Comparison of ENCODE assay signal across 13 mouse cellular contexts in genomic region chr10:40524032-40524806, GRCm38 (mm10). TPM values are rescaled to one million over a fixed set of nuclear protein-coding genes. Genes with fewer than 3 reads are reported as not detected.
DNase-seq lines count a peak whose midpoint lies in the region; ATAC-seq and TF ChIP-seq lines count a peak whose summit lies in the region.
"Had no signal": no experiment of that assay in that cellular context is flagged by ENCODE, and none has a peak within 500 bp of the region (broad histone marks: within the 10 kb centered on the region; RNA-seq: fewer than 3 reads in every experiment).

No protein-coding gene starts in this region.

- 68% methylated on average over 9 of the region's 9 CpGs for WGBS in lung, embryonic 14.5 days
- WGBS in lung, adult 2 months, result 66% methylated on average over 9 of the region's 9 CpGs
- 51% methylated on average over 9 of the region's 9 CpGs for WGBS in limb, embryonic 12.5 days

- no peak for TF ChIP-seq POLR2A in lung, adult 2 months (IDR thresholded peaks at IDR 0.05; ENCODE audit: borderline replicate concordance, extremely low read depth, low read depth, low read length)

- no peak overlapping the region for H3K9ac ChIP-seq in lung, embryonic 14.5 days
- H3K9ac ChIP-seq in limb, embryonic 12.5 days (replicated peaks), result no peak overlapping the region
- H3K9ac ChIP-seq: embryonic facial prominence, embryonic 13.5 days; hindbrain, embryonic 15.5 days had no signal

- H3K4me3 ChIP-seq in lung, embryonic 14.5 days (ENCODE audit: low read depth, low read length), result no peak overlapping the region
- no peak overlapping the region for H3K4me3 ChIP-seq in lung, adult 2 months (replicated peaks; ENCODE audit: extremely low read depth, low read depth, low read length)
- H3K4me3 ChIP-seq in limb, embryonic 12.5 days (replicated peaks), result no peak overlapping the region
- H3K4me3 ChIP-seq: embryonic facial prominence, embryonic 13.5 days; hindbrain, embryonic 15.5 days; megakaryocyte, embryonic 14.5 days had no signal

- DNase-seq in adrenal gland, adult 2 months, result peak; percentile 11
- DNase-seq in adrenal gland, postnatal 36 days, result no peak
- DNase-seq in lung, embryonic 14.5 days, result no peak
- no peak for DNase-seq in lung, adult 2 months
- peak; percentile 28 for DNase-seq in splenic B cell, adult 2 months (ENCODE audit: low read depth, low spot score)
- DNase-seq in adrenal gland, postnatal 4 days (ENCODE audit: low spot score in 2 of 2), result no peak

- H3K27ac ChIP-seq in lung, embryonic 14.5 days (ENCODE audit: low read depth), result no peak overlapping the region
- H3K27ac ChIP-seq in limb, embryonic 12.5 days, result peak overlapping the region; percentile 4; the same call in 1 of the 2 replicates
- H3K27ac ChIP-seq: embryonic facial prominence, embryonic 13.5 days; hindbrain, embryonic 15.5 days had no signal

- peak; percentile 23 for TF ChIP-seq CTCF in lung, embryonic 14.5 days (IDR thresholded peaks at IDR 0.05; ENCODE audit: low read depth)
- TF ChIP-seq CTCF in lung, adult 2 months (IDR thresholded peaks at IDR 0.05; ENCODE audit: insufficient read depth, low read length), result no peak

- no peak overlapping the region for H3K4me2 ChIP-seq in lung, embryonic 14.5 days
- no peak overlapping the region for H3K4me2 ChIP-seq in limb, embryonic 12.5 days
- H3K4me2 ChIP-seq: embryonic facial prominence, embryonic 13.5 days; hindbrain, embryonic 15.5 days had no signal

- H3K9me3 ChIP-seq in lung, embryonic 14.5 days (ENCODE audit: low read depth, low read length), result no peaks in the 10 kb centered on the region
- H3K9me3 ChIP-seq in limb, embryonic 12.5 days, result no peaks in the 10 kb centered on the region
- H3K9me3 ChIP-seq: embryonic facial prominence, embryonic 13.5 days; hindbrain, embryonic 15.5 days; megakaryocyte, embryonic 14.5 days had no signal

- peak; percentile 21; the same call in 1 of the 2 replicates for ATAC-seq in lung, embryonic 14.5 days (ENCODE audit: insufficient read depth)
- no peak for ATAC-seq in limb, embryonic 12.5 days (ENCODE audit: insufficient number of reproducible peaks, insufficient read depth, low FRiP score, low TSS enrichment, low read depth)
- no peak for ATAC-seq in erythroid progenitor cell, adult 5-6 weeks (replicated peaks; ENCODE audit: low FRiP score, poor library complexity, severe bottlenecking)

- H3K27me3 ChIP-seq in lung, embryonic 14.5 days (ENCODE audit: insufficient read depth, low read length), result no peaks in the 10 kb centered on the region
- peaks cover 25% of the 10 kb centered on the region for H3K27me3 ChIP-seq in limb, embryonic 12.5 days
- H3K27me3 ChIP-seq in splenic B cell, adult 2 months (ENCODE audit: control insufficient read depth, insufficient read depth, low read length, poor library complexity, severe bottlenecking), result no peaks in the 10 kb centered on the region
- H3K27me3 ChIP-seq: embryonic facial prominence, embryonic 13.5 days; hindbrain, embryonic 15.5 days; megakaryocyte, embryonic 14.5 days had no signal

- H3K36me3 ChIP-seq in lung, embryonic 14.5 days (ENCODE audit: insufficient read depth), result no peaks in the 10 kb centered on the region
- no peaks in the 10 kb centered on the region for H3K36me3 ChIP-seq in limb, embryonic 12.5 days
- H3K36me3 ChIP-seq in splenic B cell, adult 2 months (ENCODE audit: control insufficient read depth, insufficient read depth, low read length, poor library complexity, severe bottlenecking), result no peaks in the 10 kb centered on the region
- H3K36me3 ChIP-seq: embryonic facial prominence, embryonic 13.5 days; hindbrain, embryonic 15.5 days had no signal

- no peaks in the 10 kb centered on the region for H3K4me1 ChIP-seq in lung, embryonic 14.5 days (ENCODE audit: insufficient read depth)
- H3K4me1 ChIP-seq in lung, adult 2 months (ENCODE audit: control insufficient read depth, insufficient read depth, low read length), result no peaks in the 10 kb centered on the region; the same call in 1 of the 2 replicates
- peaks cover 40% of the 10 kb centered on the region for H3K4me1 ChIP-seq in limb, embryonic 12.5 days (replicated peaks)

RNA-seq across cellular contexts. Expression of gene Slc22a16, which starts 45.9 kb away (rescaled TPM):
- total RNA-seq in adrenal gland, adult 2 months (2021), result not detected
- not detected in 2 replicates for polyA plus RNA-seq in adrenal gland, adult 2 months (2012; rRNA removed)
- total RNA-seq in adrenal gland, postnatal 36 days (2021), result not detected
- polyA plus RNA-seq in lung, embryonic 14.5 days (2014; fragmentation: Nextera tagmentation; extraction: Ambion mirVana), result not detected in 2 replicates
- not detected in 2 replicates for polyA plus RNA-seq in lung, adult 2 months (2012; rRNA removed)
- not detected in 2 replicates for polyA plus RNA-seq in limb, embryonic 12.5 days (2016; fragmentation: Nextera tagmentation; extraction: Ambion mirVana)
- total RNA-seq in adrenal gland, postnatal 4 days (2021), result not detected
- total RNA-seq in erythroid progenitor cell, adult 5-6 weeks (2015; ENCODE audit: low replicate concordance), result not detected in 2 replicates
- total RNA-seq in erythroid progenitor cell, adult 5-6 weeks (2017; ENCODE audit: low replicate concordance), result not detected in 2 replicates
- total RNA-seq: gastrocnemius, postnatal 4 days; layer of hippocampus, adult 8-10 months had no signal
- polyA plus RNA-seq: embryonic facial prominence, embryonic 13.5 days; hindbrain, embryonic 15.5 days had no signal

Comparison
In these comparisons a context has a peak if more than half of its experiments do, and no peak if none do; other contexts are left out.
1. DNase-seq: peak in adrenal gland, adult 2 months (single experiment) and splenic B cell, adult 2 months (single experiment); none in adrenal gland, postnatal 36 days (0 of 2), lung, embryonic 14.5 days (single experiment), lung, adult 2 months (single experiment) and adrenal gland, postnatal 4 days (0 of 2).